Mouse (Mus musculus) small intestine, adult 2 months (tissue): ENCODE data around the gene Fam129a. TPM values are rescaled to one million over a fixed set of nuclear protein-coding genes. Genes with fewer than 3 reads are reported as not detected.

ENCODE experiments used
- H3K27ac ChIP-seq: fragments of 200-500 bp; 2 replicates; pipeline ENCODE4 v1.5.1; 2012; ENCODE audit warnings: low read depth, low read length, control low read depth, inconsistent platforms; ENCODE audit not compliant: insufficient read depth
- H3K27me3 ChIP-seq: fragments of 200-500 bp; 2 replicates; pipeline ENCODE4 v1.6.1; 2012; ENCODE audit warnings: mild to moderate bottlenecking, moderate library complexity, low read length, inconsistent platforms; ENCODE audit not compliant: control insufficient read depth, insufficient read depth
- H3K36me3 ChIP-seq: fragments of 200-500 bp; 2 replicates; pipeline ENCODE4 v1.6.1; 2012; ENCODE audit warnings: mild to moderate bottlenecking, low read length, control low read depth, inconsistent platforms; ENCODE audit not compliant: control insufficient read depth, insufficient read depth
- H3K4me1 ChIP-seq: fragments of 200-500 bp; 2 replicates; pipeline ENCODE4 v1.6.1; 2012; ENCODE audit warnings: low read length, inconsistent platforms, mixed read lengths; ENCODE audit not compliant: control insufficient read depth, insufficient read depth, insufficient read length
- H3K4me3 ChIP-seq: fragments of 200-500 bp; 2 replicates; pipeline ENCODE4 v1.5.1; 2012; ENCODE audit warnings: low read depth, mild to moderate bottlenecking, control low read depth, inconsistent platforms, low read length, moderate library complexity
- CTCF ChIP-seq: fragments of 200-500 bp; IDR thresholded peaks from 2 replicates; pipeline ENCODE4 v1.5.1; 2012; ENCODE audit warnings: low read depth, mild to moderate bottlenecking, control low read depth, inconsistent platforms, low read length, moderate library complexity, mixed read lengths; ENCODE audit not compliant: insufficient replicate concordance, insufficient read length; ENCODE audit errors: extremely low read depth
- POLR2A ChIP-seq: fragments of 200-500 bp; IDR thresholded peaks from 2 replicates; pipeline ENCODE4 v1.6.1; 2012; ENCODE audit warnings: low read depth, mild to moderate bottlenecking, control low read depth, inconsistent platforms, low read length, moderate library complexity
- WGBS: fragments of 180-500 bp; shearing (Covaris S2); methylation state at CpG from one replicate; pipeline ENCODE4 v1.1.7; 2018; 5-methylcytosine and 5-hydroxymethylcytosine counted together
- polyA plus RNA-seq: library from polyadenylated mRNA; depleted of rRNA; stranded (reverse); fragments of >200 nt; gene quantifications from 2 replicates; pipeline ENCODE4 v1.2.3, GENCODE M21; 2012

Fam129a gene
- polyA plus RNA-seq, 1 experiment = 1.6 TPM

GRCm38 (mm10) chr1:151584565-151585216 is 13.7 kb downstream of the Fam129a start:
- Histone ChIP-seq H3K36me3 (no peaks in the 10 kb centered on the region), H3K4me3 (no peak overlapping the region), H3K27me3 (no peaks in the 10 kb centered on the region), H3K4me1 (0 out of 2 replicates have a peak, but pooled peaks cover 4% of the 10 kb centered on the region), H3K27ac (no peak overlapping the region)
- TF ChIP-seq POLR2A (no peak), CTCF (no peak)
- WGBS = 74% methylated on average over 11 of the region's 11 CpGs

GRCm38 (mm10) chr1:151585647-151586046 is 14.7 kb downstream of the Fam129a start:
- Histone ChIP-seq H3K36me3 (no peaks in the 10 kb centered on the region), H3K27me3 (no peaks in the 10 kb centered on the region), H3K4me1 (0 out of 2 replicates have a peak, but pooled peaks cover 4% of the 10 kb centered on the region), H3K27ac (no peak overlapping the region), H3K4me3 (no peak overlapping the region)
- WGBS = 66% methylated on average over 4 of the region's 4 CpGs
- TF ChIP-seq CTCF (no peak), POLR2A (no peak)

- Histone ChIP-seq H3K36me3 (no peaks in the 10 kb centered on the region), H3K27ac (no peak overlapping the region), H3K4me3 (no peak overlapping the region), H3K27me3 (no peaks in the 10 kb centered on the region), H3K4me1 (no peaks in the 10 kb centered on the region)
- no peak for TF ChIP-seq CTCF
- WGBS = 66% methylated on average over 13 of the region's 13 CpGs
Observed at GRCm38 (mm10) chr1:151592085-151593017, 21.4 kb downstream of the Fam129a start.

GRCm38 (mm10) chr1:151594906-151595305 is 23.9 kb downstream of the Fam129a start:
- WGBS = 84% methylated on average over 4 of the region's 4 CpGs
- Histone ChIP-seq H3K27me3 (no peaks in the 10 kb centered on the region), H3K4me3 (no peak overlapping the region), H3K27ac (no peak overlapping the region), H3K4me1 (no peaks in the 10 kb centered on the region), H3K36me3 (no peaks in the 10 kb centered on the region)
- TF ChIP-seq CTCF (no peak), POLR2A (no peak)

GRCm38 (mm10) chr1:151595600-151596299 is 24.8 kb downstream of the Fam129a start:
- H3K36me3 ChIP-seq = no peaks in the 10 kb centered on the region

GRCm38 (mm10) chr1:151596562-151596961 is 25.6 kb downstream of the Fam129a start:
- Histone ChIP-seq H3K27ac (no peak overlapping the region), H3K4me1 (no peaks in the 10 kb centered on the region), H3K4me3 (no peak overlapping the region), H3K27me3 (no peaks in the 10 kb centered on the region), H3K36me3 (no peaks in the 10 kb centered on the region)
- TF ChIP-seq POLR2A = no peak
- TF ChIP-seq CTCF = no peak
- WGBS = 61% methylated on average over 8 of the region's 8 CpGs

More at GRCm38 (mm10) chr1:151595600-151596299, 24.8 kb downstream of the Fam129a start:
- Histone ChIP-seq H3K27me3 (no peaks in the 10 kb centered on the region), H3K27ac (no peak overlapping the region), H3K4me3 (no peak overlapping the region), H3K4me1 (no peaks in the 10 kb centered on the region)
- no peak for TF ChIP-seq CTCF
- no peak for TF ChIP-seq POLR2A
- WGBS = 63% methylated on average over 12 of the region's 12 CpGs
